Mouse (Mus musculus): ENCODE results near the gene Ptprh. TPM values are rescaled to one million over a fixed set of nuclear protein-coding genes. Genes with fewer than 3 reads are reported as not detected.

Gene Ptprh
- not detected in 2 replicates for polyA plus RNA-seq (2015; fragmentation: Nextera tagmentation; extraction: Ambion mirVana)

- no peak for ATAC-seq (ENCODE audit: low read depth)
- H3K27ac ChIP-seq (ENCODE audit: low read length): no peak within 1 kb of the TSS
Observed at GRCm38 (mm10) chr7:4603873-4604272, at the start of gene Ptprh. TSS of gene Ptprh (minus strand) at chr7:4604041.

GRCm38 (mm10) chr7:4653351-4653750, 49.5 kb upstream of the Ptprh start:
- no peak overlapping the region for H3K4me3 ChIP-seq (ENCODE audit: low read length)
- H3K27me3 ChIP-seq (ENCODE audit: control insufficient read depth, insufficient read depth, low read depth, low read length): no peaks in the 10 kb centered on the region
- no peaks in the 10 kb centered on the region for H3K9me3 ChIP-seq (ENCODE audit: control insufficient read depth, low read length)
- no peak for ATAC-seq (ENCODE audit: low read depth)
- peaks cover 13% of the 10 kb centered on the region for H3K4me1 ChIP-seq (replicated peaks; ENCODE audit: control insufficient read depth, insufficient read depth, low read length)
- H3K27ac ChIP-seq (ENCODE audit: low read length): no peak overlapping the region; the same call in 1 of the 2 replicates
- no peak overlapping the region for H3K9ac ChIP-seq (ENCODE audit: low read length)
- 77% methylated on average over 5 of the region's 5 CpGs for WGBS
- no peak overlapping the region for H3K4me2 ChIP-seq (ENCODE audit: low read depth, low read length)
- 0 out of 2 replicates have a peak, but pooled peaks cover 3% of the 10 kb centered on the region for H3K36me3 ChIP-seq (ENCODE audit: control insufficient read depth, insufficient read depth, low read length)

More at GRCm38 (mm10) chr7:4603873-4604272, at the start of gene Ptprh:
- Histone ChIP-seq H3K4me1 (replicated peaks; ENCODE audit: control insufficient read depth, insufficient read depth, low read length) (no peaks in the 10 kb centered on the region), H3K4me3 (ENCODE audit: low read length) (no peak within 1 kb of the TSS), H3K9ac (ENCODE audit: low read length) (no peak within 1 kb of the TSS), H3K4me2 (ENCODE audit: low read depth, low read length) (no peak within 1 kb of the TSS), H3K36me3 (ENCODE audit: control insufficient read depth, insufficient read depth, low read length) (no peaks in the 10 kb centered on the region), H3K27me3 (ENCODE audit: control insufficient read depth, insufficient read depth, low read depth, low read length) (no peaks in the 10 kb centered on the region), H3K9me3 (ENCODE audit: control insufficient read depth, low read length) (no peaks in the 10 kb centered on the region)
- 43% methylated on average over 6 of the region's 6 CpGs for WGBS

DNA sequence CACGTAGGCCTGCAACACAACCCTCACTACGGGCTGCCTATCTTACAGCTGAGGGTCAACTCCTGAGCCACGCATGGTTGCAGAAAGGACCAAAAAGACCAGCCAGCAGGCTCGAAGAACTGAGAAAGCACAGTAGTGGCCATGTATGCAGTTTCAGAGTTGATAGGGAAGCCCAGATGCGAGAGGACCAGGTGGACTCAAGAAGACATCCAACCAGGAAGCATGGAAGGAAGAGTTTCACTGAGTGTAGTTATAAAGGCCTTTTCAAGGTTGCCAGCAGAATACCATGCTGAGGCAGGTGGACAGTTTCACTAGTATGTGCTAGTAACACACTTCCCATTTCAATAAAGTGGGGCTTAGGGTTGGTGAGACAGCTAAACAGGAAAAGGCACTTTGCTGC, 48.9 kb upstream of the Ptprh start:
- peaks cover 11% of the 10 kb centered on the region for H3K4me1 ChIP-seq (replicated peaks; ENCODE audit: control insufficient read depth, insufficient read depth, low read length)
- no peak overlapping the region for H3K27ac ChIP-seq (ENCODE audit: low read length)

GRCm38 (mm10) chr7:4651581-4651980, 47.7 kb upstream of the Ptprh start:
- peaks cover 3% of the 10 kb centered on the region; the same call in 1 of the 2 replicates for H3K36me3 ChIP-seq (ENCODE audit: control insufficient read depth, insufficient read depth, low read length)
- no peaks in the 10 kb centered on the region; the same call in 1 of the 2 replicates for H3K4me1 ChIP-seq (replicated peaks; ENCODE audit: control insufficient read depth, insufficient read depth, low read length)
- H3K9ac ChIP-seq (ENCODE audit: low read length): no peak overlapping the region
- no peak overlapping the region for H3K4me3 ChIP-seq (ENCODE audit: low read length)
- H3K27ac ChIP-seq (ENCODE audit: low read length): no peak overlapping the region
- no peaks in the 10 kb centered on the region for H3K9me3 ChIP-seq (ENCODE audit: control insufficient read depth, low read length)
- 67% methylated on average over 8 of the region's 8 CpGs for WGBS
- no peaks in the 10 kb centered on the region for H3K27me3 ChIP-seq (ENCODE audit: control insufficient read depth, insufficient read depth, low read depth, low read length)
- ATAC-seq (ENCODE audit: low read depth): no peak
- H3K4me2 ChIP-seq (ENCODE audit: low read depth, low read length): no peak overlapping the region

More for the DNA sequence above, 48.9 kb upstream of the Ptprh start:
- Histone ChIP-seq H3K9ac (ENCODE audit: low read length) (no peak overlapping the region), H3K36me3 (ENCODE audit: control insufficient read depth, insufficient read depth, low read length) (0 out of 2 replicates have a peak, but pooled peaks cover 3% of the 10 kb centered on the region), H3K4me3 (ENCODE audit: low read length) (no peak overlapping the region), H3K4me2 (ENCODE audit: low read depth, low read length) (no peak overlapping the region), H3K27me3 (ENCODE audit: control insufficient read depth, insufficient read depth, low read depth, low read length) (no peaks in the 10 kb centered on the region), H3K9me3 (ENCODE audit: control insufficient read depth, low read length) (no peaks in the 10 kb centered on the region)
- 80% methylated on average over 5 of the region's 5 CpGs for WGBS
- no peak for ATAC-seq (ENCODE audit: low read depth)

DNA sequence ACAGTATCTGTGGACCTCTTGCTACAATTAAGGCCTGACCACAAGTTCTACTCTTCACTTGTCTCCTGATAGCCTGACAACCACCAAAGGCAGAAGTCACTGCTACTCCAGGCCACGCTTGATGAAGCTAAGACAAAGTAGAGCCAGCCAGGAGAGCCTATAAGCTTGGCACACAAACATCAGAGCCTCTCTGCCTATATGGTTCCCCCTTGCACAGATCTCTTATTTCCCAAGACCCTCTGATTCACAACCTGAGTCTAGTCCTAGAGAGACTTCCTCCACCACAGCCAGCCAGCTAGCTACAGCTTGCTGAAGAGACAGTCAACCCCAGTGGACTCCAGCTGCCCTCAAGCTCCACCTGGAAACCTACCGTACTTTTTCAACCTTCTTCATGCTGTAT, 44.2 kb upstream of the Ptprh start:
- H3K27me3 ChIP-seq (ENCODE audit: control insufficient read depth, insufficient read depth, low read depth, low read length): no peaks in the 10 kb centered on the region
- ATAC-seq (ENCODE audit: low read depth): no peak
- no peak overlapping the region for H3K4me3 ChIP-seq (ENCODE audit: low read length)
- no peaks in the 10 kb centered on the region for H3K4me1 ChIP-seq (replicated peaks; ENCODE audit: control insufficient read depth, insufficient read depth, low read length)
- H3K9ac ChIP-seq (ENCODE audit: low read length): no peak overlapping the region
- H3K9me3 ChIP-seq (ENCODE audit: control insufficient read depth, low read length): no peaks in the 10 kb centered on the region
- H3K4me2 ChIP-seq (ENCODE audit: low read depth, low read length): no peak overlapping the region
- WGBS: 76% methylated on average over 2 of the region's 2 CpGs
- H3K27ac ChIP-seq (ENCODE audit: low read length): no peak overlapping the region
- H3K36me3 ChIP-seq (ENCODE audit: control insufficient read depth, insufficient read depth, low read length): peaks cover 16% of the 10 kb centered on the region

- Histone ChIP-seq H3K4me2 (ENCODE audit: low read depth, low read length) (no peak overlapping the region), H3K27ac (ENCODE audit: low read length) (no peak overlapping the region), H3K27me3 (ENCODE audit: control insufficient read depth, insufficient read depth, low read depth, low read length) (no peaks in the 10 kb centered on the region), H3K4me3 (ENCODE audit: low read length) (no peak overlapping the region), H3K9ac (ENCODE audit: low read length) (no peak overlapping the region), H3K4me1 (replicated peaks; ENCODE audit: control insufficient read depth, insufficient read depth, low read length) (no peaks in the 10 kb centered on the region), H3K9me3 (ENCODE audit: control insufficient read depth, low read length) (no peaks in the 10 kb centered on the region), H3K36me3 (ENCODE audit: control insufficient read depth, insufficient read depth, low read length) (peaks cover 22% of the 10 kb centered on the region)
- ATAC-seq (ENCODE audit: low read depth): no peak
- WGBS: 41% methylated on average over 6 of the region's 6 CpGs
Observed at GRCm38 (mm10) chr7:4647291-4647690, 43.5 kb upstream of the Ptprh start.

GRCm38 (mm10) chr7:4646806-4647205, 43.0 kb upstream of the Ptprh start:
- no peaks in the 10 kb centered on the region for H3K9me3 ChIP-seq (ENCODE audit: control insufficient read depth, low read length)
- no peak overlapping the region for H3K27ac ChIP-seq (ENCODE audit: low read length)
- H3K4me3 ChIP-seq (ENCODE audit: low read length): no peak overlapping the region
- no peaks in the 10 kb centered on the region for H3K27me3 ChIP-seq (ENCODE audit: control insufficient read depth, insufficient read depth, low read depth, low read length)
- H3K36me3 ChIP-seq (ENCODE audit: control insufficient read depth, insufficient read depth, low read length): peaks cover 27% of the 10 kb centered on the region
- H3K9ac ChIP-seq (ENCODE audit: low read length): no peak overlapping the region
- ATAC-seq (ENCODE audit: low read depth): no peak
- H3K4me2 ChIP-seq (ENCODE audit: low read depth, low read length): no peak overlapping the region
- 75% methylated on average over 3 of the region's 3 CpGs for WGBS
- H3K4me1 ChIP-seq (replicated peaks; ENCODE audit: control insufficient read depth, insufficient read depth, low read length): no peaks in the 10 kb centered on the region

GRCm38 (mm10) chr7:4643225-4643624, 39.4 kb upstream of the Ptprh start:
- ATAC-seq (ENCODE audit: low read depth): no peak
- H3K4me2 ChIP-seq (ENCODE audit: low read depth, low read length): no peak overlapping the region

DNA sequence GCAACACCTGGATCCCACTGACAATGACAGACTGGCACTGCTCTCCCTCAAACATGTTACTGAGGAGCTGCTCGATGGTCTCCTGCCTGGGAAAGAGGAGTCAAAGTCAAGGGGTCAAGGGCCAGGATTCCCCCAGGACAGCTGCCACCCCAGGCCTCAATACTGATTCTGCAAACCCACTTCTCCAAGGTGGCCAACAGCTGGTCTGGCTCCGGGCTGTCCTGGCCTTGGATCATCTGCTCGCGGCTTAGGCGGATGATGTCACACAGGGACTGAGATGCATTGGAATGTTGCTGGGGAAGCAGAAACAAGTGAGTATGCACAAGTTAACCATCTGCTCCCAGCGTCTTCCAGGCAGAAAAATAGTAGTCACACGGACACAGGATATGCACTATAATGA, 38.1 kb upstream of the Ptprh start:
- ATAC-seq (ENCODE audit: low read depth): no peak
- H3K36me3 ChIP-seq (ENCODE audit: control insufficient read depth, insufficient read depth, low read length): peaks cover 59% of the 10 kb centered on the region
- no peaks in the 10 kb centered on the region for H3K9me3 ChIP-seq (ENCODE audit: control insufficient read depth, low read length)
- H3K27me3 ChIP-seq (ENCODE audit: control insufficient read depth, insufficient read depth, low read depth, low read length): no peaks in the 10 kb centered on the region
- H3K9ac ChIP-seq (ENCODE audit: low read length): no peak overlapping the region
- H3K4me3 ChIP-seq (ENCODE audit: low read length): no peak overlapping the region
- H3K4me2 ChIP-seq (ENCODE audit: low read depth, low read length): no peak overlapping the region
- 80% methylated on average over 7 of the region's 7 CpGs for WGBS
- H3K27ac ChIP-seq (ENCODE audit: low read length): no peak overlapping the region
- no peaks in the 10 kb centered on the region for H3K4me1 ChIP-seq (replicated peaks; ENCODE audit: control insufficient read depth, insufficient read depth, low read length)

More at GRCm38 (mm10) chr7:4643225-4643624, 39.4 kb upstream of the Ptprh start:
- Histone ChIP-seq H3K4me1 (replicated peaks; ENCODE audit: control insufficient read depth, insufficient read depth, low read length) (no peaks in the 10 kb centered on the region), H3K9me3 (ENCODE audit: control insufficient read depth, low read length) (no peaks in the 10 kb centered on the region), H3K36me3 (ENCODE audit: control insufficient read depth, insufficient read depth, low read length) (peaks cover 52% of the 10 kb centered on the region), H3K27ac (ENCODE audit: low read length) (no peak overlapping the region), H3K9ac (ENCODE audit: low read length) (no peak overlapping the region), H3K27me3 (ENCODE audit: control insufficient read depth, insufficient read depth, low read depth, low read length) (no peaks in the 10 kb centered on the region), H3K4me3 (ENCODE audit: low read length) (no peak overlapping the region)
- WGBS: 92% methylated on average over 6 of the region's 6 CpGs

DNA sequence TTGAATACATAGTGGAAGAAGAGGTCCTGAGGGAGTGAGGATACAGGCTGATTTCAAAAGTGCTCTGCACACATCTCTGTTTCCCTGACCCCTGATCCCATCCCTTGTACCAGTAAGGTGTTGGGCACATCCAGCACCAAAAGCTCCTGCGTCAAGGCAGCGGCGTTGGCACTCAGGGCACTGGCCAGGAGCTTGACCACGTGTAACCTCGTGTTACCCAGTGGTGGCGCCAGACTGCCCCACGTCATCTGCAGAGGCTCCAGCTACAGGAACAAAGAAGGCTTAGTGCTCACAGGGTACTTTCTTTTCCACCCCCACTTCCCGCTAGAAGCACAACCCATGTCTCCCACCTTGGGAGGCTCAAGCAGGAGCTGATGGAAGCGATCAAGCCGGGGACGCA, 37.3 kb upstream of the Ptprh start:
- no peaks in the 10 kb centered on the region for H3K27me3 ChIP-seq (ENCODE audit: control insufficient read depth, insufficient read depth, low read depth, low read length)

More for the DNA sequence above, 37.3 kb upstream of the Ptprh start:
- no peak overlapping the region for H3K27ac ChIP-seq (ENCODE audit: low read length)
- H3K4me2 ChIP-seq (ENCODE audit: low read depth, low read length): no peak overlapping the region
- no peak overlapping the region for H3K9ac ChIP-seq (ENCODE audit: low read length)
- H3K36me3 ChIP-seq (ENCODE audit: control insufficient read depth, insufficient read depth, low read length): peaks cover 63% of the 10 kb centered on the region
- WGBS: 81% methylated on average over 11 of the region's 11 CpGs
- H3K9me3 ChIP-seq (ENCODE audit: control insufficient read depth, low read length): no peaks in the 10 kb centered on the region
- no peak overlapping the region for H3K4me3 ChIP-seq (ENCODE audit: low read length)
- ATAC-seq (ENCODE audit: low read depth): no peak
- H3K4me1 ChIP-seq (replicated peaks; ENCODE audit: control insufficient read depth, insufficient read depth, low read length): no peaks in the 10 kb centered on the region

All from lung, embryonic 16.5 days (tissue).